28 mouse cellular contexts compared by ENCODE assay signal in genomic region chr5:102903487-102903886, GRCm38 (mm10).
A peak's percentile ranks its signal among the peaks of the same experiment; 100 is the strongest.
DNase-seq lines count a peak whose midpoint lies in the region; ATAC-seq and TF ChIP-seq lines count a peak whose summit lies in the region.
"Had no signal": no experiment of that assay in that cellular context is flagged by ENCODE, and none has a peak within 500 bp of the region (broad histone marks: within the 10 kb centered on the region; RNA-seq: fewer than 3 reads in every experiment).

No protein-coding gene starts in this region.

- TF ChIP-seq POLR2A in cerebellum, adult 2 months (IDR thresholded peaks at IDR 0.05; ENCODE audit: borderline replicate concordance, insufficient read depth, low read length): no peak

- H3K9me3 ChIP-seq in kidney, postnatal 0 days (replicated peaks; ENCODE audit: low read length): no peaks in the 10 kb centered on the region
- H3K9me3 ChIP-seq in forebrain, embryonic 16.5 days (ENCODE audit: control insufficient read depth, low read length): no peaks in the 10 kb centered on the region
- H3K9me3 ChIP-seq: embryonic facial prominence, embryonic 10.5 days; embryonic facial prominence, embryonic 15.5 days; forebrain, embryonic 12.5 days; heart, embryonic 10.5 days; heart, embryonic 15.5 days; hindbrain, embryonic 13.5 days; liver, embryonic 15.5 days; midbrain, embryonic 10.5 days; midbrain, embryonic 15.5 days; neural tube, embryonic 15.5 days had no signal

- H3K36me3 ChIP-seq in kidney, postnatal 0 days (ENCODE audit: insufficient read depth, low read length): peaks cover 4% of the 10 kb centered on the region; the same call in 1 of the 2 replicates
- H3K36me3 ChIP-seq in forebrain, embryonic 16.5 days (ENCODE audit: control insufficient read depth, insufficient read depth): no peaks in the 10 kb centered on the region
- H3K36me3 ChIP-seq: embryonic facial prominence, embryonic 10.5 days; embryonic facial prominence, embryonic 15.5 days; forebrain, embryonic 12.5 days; G1E; heart, embryonic 10.5 days; heart, embryonic 15.5 days; hindbrain, embryonic 13.5 days; liver, embryonic 15.5 days; midbrain, embryonic 10.5 days; midbrain, embryonic 15.5 days; neural tube, embryonic 15.5 days had no signal

- no peak overlapping the region for H3K27ac ChIP-seq in cerebellum, adult 2 months (ENCODE audit: insufficient read depth, low read length)
- H3K27ac ChIP-seq in kidney, postnatal 0 days: peak overlapping the region; percentile 65; the same call in 1 of the 2 replicates
- H3K27ac ChIP-seq in forebrain, embryonic 16.5 days (ENCODE audit: low read length): no peak overlapping the region
- H3K27ac ChIP-seq: embryonic facial prominence, embryonic 10.5 days; embryonic facial prominence, embryonic 15.5 days; forebrain, embryonic 12.5 days; heart, embryonic 10.5 days; heart, embryonic 15.5 days; hindbrain, embryonic 13.5 days; liver, embryonic 15.5 days; midbrain, embryonic 10.5 days; midbrain, embryonic 15.5 days; neural tube, embryonic 15.5 days had no signal

- TF ChIP-seq CTCF in cerebellum, adult 2 months (IDR thresholded peaks at IDR 0.05; ENCODE audit: borderline replicate concordance, insufficient read depth, low read depth, low read length): no peak
- TF ChIP-seq CTCF in kidney, postnatal 0 days (IDR thresholded peaks at IDR 0.05; ENCODE audit: low read depth): no peak

- H3K9ac ChIP-seq in kidney, postnatal 0 days (ENCODE audit: low read depth, low read length): no peak overlapping the region
- no peak overlapping the region for H3K9ac ChIP-seq in forebrain, embryonic 16.5 days (replicated peaks; ENCODE audit: low read depth, low read length)
- H3K9ac ChIP-seq: embryonic facial prominence, embryonic 15.5 days; forebrain, embryonic 12.5 days; heart, embryonic 15.5 days; hindbrain, embryonic 13.5 days; liver, embryonic 15.5 days; lung, embryonic 14.5 days; midbrain, embryonic 15.5 days; neural tube, embryonic 15.5 days had no signal

- H3K4me3 ChIP-seq in cerebellum, adult 2 months (replicated peaks; ENCODE audit: insufficient read depth, low read depth, low read length): no peak overlapping the region
- H3K4me3 ChIP-seq in kidney, postnatal 0 days (replicated peaks; ENCODE audit: low read depth, low read length): no peak overlapping the region
- no peak overlapping the region for H3K4me3 ChIP-seq in forebrain, embryonic 16.5 days (replicated peaks; ENCODE audit: low read length)
- H3K4me3 ChIP-seq: embryonic facial prominence, embryonic 10.5 days; embryonic facial prominence, embryonic 15.5 days; forebrain, embryonic 12.5 days; heart, embryonic 10.5 days; heart, embryonic 15.5 days; hindbrain, embryonic 13.5 days; liver, embryonic 15.5 days; midbrain, embryonic 10.5 days; midbrain, embryonic 15.5 days; neural tube, embryonic 15.5 days had no signal

- DNase-seq in cerebellum, postnatal 14 days: peak; percentile 28 to 38
- no peak for DNase-seq in cerebellum, adult 2 months
- peak; percentile 84 to 88 for DNase-seq in kidney, adult 8-10 months
- DNase-seq in kidney, postnatal 0 days (ENCODE audit: low spot score): peak; percentile 50
- DNase-seq in kidney, postnatal 4 days: peak; percentile 56 to 77
- no peak for DNase-seq in left cerebral cortex, adult 8-10 months (ENCODE audit: low spot score in 2 of 2)
- DNase-seq: adrenal gland, postnatal 10 days; cerebellum, adult 11-12 months; cerebellum, postnatal 25 days; gastrocnemius, postnatal 25 days; liver; lung, embryonic 14.5 days; lung, postnatal 14 days; right cerebral cortex, postnatal 25 days; thymus, postnatal 4 days had no signal

- H3K4me1 ChIP-seq in cerebellum, adult 2 months (ENCODE audit: control insufficient read depth, insufficient read depth, low read length): no peaks in the 10 kb centered on the region; the same call in 1 of the 2 replicates
- H3K4me1 ChIP-seq in kidney, postnatal 0 days (replicated peaks; ENCODE audit: insufficient read depth, low read length): peaks cover 5% of the 10 kb centered on the region; the same call in 1 of the 2 replicates
- no peaks in the 10 kb centered on the region for H3K4me1 ChIP-seq in forebrain, embryonic 16.5 days (replicated peaks; ENCODE audit: control insufficient read depth, insufficient read depth, low read length)
- H3K4me1 ChIP-seq: embryonic facial prominence, embryonic 10.5 days; embryonic facial prominence, embryonic 15.5 days; heart, embryonic 15.5 days; liver, embryonic 15.5 days; neural tube, embryonic 15.5 days had no signal

- H3K27me3 ChIP-seq in cerebellum, adult 2 months (ENCODE audit: control insufficient read depth, insufficient read depth, low read length): no peaks in the 10 kb centered on the region
- no peaks in the 10 kb centered on the region for H3K27me3 ChIP-seq in kidney, postnatal 0 days (ENCODE audit: insufficient read depth, low read length)
- H3K27me3 ChIP-seq in forebrain, embryonic 16.5 days (replicated peaks; ENCODE audit: control insufficient read depth, insufficient read depth, low read length): no peaks in the 10 kb centered on the region
- H3K27me3 ChIP-seq: embryonic facial prominence, embryonic 15.5 days; forebrain, embryonic 12.5 days; heart, embryonic 15.5 days; liver, embryonic 15.5 days; midbrain, embryonic 15.5 days; neural tube, embryonic 15.5 days had no signal

- 51% methylated on average over 9 of the region's 9 CpGs for WGBS in cerebellum, adult 2 months
- WGBS in kidney, postnatal 0 days: 70% methylated on average over 9 of the region's 9 CpGs
- WGBS in forebrain, embryonic 16.5 days: 86% methylated on average over 9 of the region's 9 CpGs

- H3K4me2 ChIP-seq in kidney, postnatal 0 days (ENCODE audit: low read length): no peak overlapping the region
- H3K4me2 ChIP-seq in forebrain, embryonic 16.5 days (ENCODE audit: low read length): no peak overlapping the region
- H3K4me2 ChIP-seq: embryonic facial prominence, embryonic 15.5 days; forebrain, embryonic 12.5 days; heart, embryonic 15.5 days; hindbrain, embryonic 13.5 days; liver, embryonic 15.5 days; lung, embryonic 14.5 days; midbrain, embryonic 15.5 days; neural tube, embryonic 15.5 days had no signal

- peak; percentile 91 for ATAC-seq in kidney, postnatal 0 days (replicated peaks; ENCODE audit: low FRiP score, low read depth)
- no peak for ATAC-seq in forebrain, embryonic 16.5 days
- ATAC-seq: intestine, postnatal 0 days; midbrain, embryonic 15.5 days had no signal

Comparison
In these comparisons a context has a peak if more than half of its experiments do, and no peak if none do; other contexts are left out.
1. DNase-seq: peak in cerebellum, postnatal 14 days (2 of 2), kidney, adult 8-10 months (2 of 2), kidney, postnatal 0 days (single experiment) and kidney, postnatal 4 days (2 of 2); none in cerebellum, adult 2 months (0 of 2) and left cerebral cortex, adult 8-10 months (0 of 2).